Mouse (Mus musculus): Measurements from ENCODE around the gene Gm11756. TPM values are rescaled to one million over a fixed set of nuclear protein-coding genes. Genes with fewer than 3 reads are reported as not detected.
"Not testable (repeated sequence)": the region's sequence is repeated elsewhere in the genome, so short reads cannot be mapped to it uniquely, and the experiment has no call there.

Gene Gm11756
- not detected in 2 replicates for polyA plus RNA-seq (2015; fragmentation: Nextera tagmentation; extraction: Ambion mirVana)

DNA sequence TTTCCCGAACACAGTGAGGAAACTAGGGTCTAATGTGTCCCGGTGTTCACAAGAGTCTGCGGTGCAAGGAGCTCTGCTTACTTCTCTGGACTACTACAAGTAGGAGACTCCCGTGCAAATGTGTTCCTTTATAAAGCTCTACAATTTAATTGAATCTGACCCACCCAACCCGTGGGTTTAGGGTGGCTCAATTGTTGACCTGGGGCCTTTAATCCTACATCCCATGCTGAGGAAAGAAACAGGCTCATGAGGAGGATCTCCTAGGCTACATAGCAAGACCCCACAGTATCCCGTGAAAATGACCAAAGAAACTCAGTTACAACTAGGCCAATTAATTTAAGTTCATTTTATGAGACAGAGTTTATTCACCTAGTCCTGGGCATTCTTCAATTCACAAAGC lies at the start of gene Gm11756:
Gene Gm11756 (minus strand): TSS at position 101 of the 400 bp plus-strand sequence.
- H3K27ac ChIP-seq (ENCODE audit: low read length); H3K4me1 ChIP-seq (replicated peaks; ENCODE audit: control insufficient read depth, insufficient read depth, low read length); H3K4me3 ChIP-seq (replicated peaks; ENCODE audit: low read length); H3K27me3 ChIP-seq (replicated peaks; ENCODE audit: control insufficient read depth, insufficient read depth, low read length); H3K36me3 ChIP-seq (ENCODE audit: control insufficient read depth, insufficient read depth); H3K4me2 ChIP-seq (ENCODE audit: low read length); H3K9ac ChIP-seq (replicated peaks; ENCODE audit: low read depth, low read length); H3K9me3 ChIP-seq (ENCODE audit: control insufficient read depth, low read length); ATAC-seq: not testable (repeated sequence)
- 82% methylated on average over 6 of the region's 6 CpGs for WGBS

DNA sequence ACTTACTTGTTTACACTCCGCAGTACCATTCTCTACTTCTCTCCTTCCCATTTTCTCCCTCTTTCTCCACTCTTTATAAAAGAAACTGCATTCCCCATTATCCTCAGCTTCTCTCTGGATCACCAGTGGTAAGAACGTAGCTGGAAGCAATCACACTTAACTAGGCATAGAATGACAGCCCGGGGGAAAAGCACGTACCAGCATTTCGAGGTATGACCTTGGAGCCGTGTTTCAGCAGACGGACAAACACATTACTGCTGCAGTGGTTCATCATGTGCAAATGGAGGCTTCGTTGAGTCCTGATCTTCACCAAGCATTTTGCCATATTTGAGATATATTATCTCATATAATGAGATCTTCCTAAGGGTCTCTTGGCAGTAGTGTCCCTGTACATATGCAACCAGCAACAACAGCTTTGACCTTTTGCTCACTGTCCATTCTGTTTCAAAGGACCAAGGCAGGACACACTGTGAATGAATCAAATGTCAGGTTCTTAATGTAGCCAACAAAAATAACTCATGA lies 29.9 kb upstream of the Gm11756 start, which contains the start of gene 2310002L09Rik:
Gene 2310002L09Rik (minus strand): TSS at position 472 of the 522 bp plus-strand sequence.
- Histone ChIP-seq H3K9ac (replicated peaks; ENCODE audit: low read depth, low read length) (no peak within 1 kb of the TSS), H3K27ac (ENCODE audit: low read length) (no peak within 1 kb of the TSS), H3K36me3 (ENCODE audit: control insufficient read depth, insufficient read depth) (no peaks in the 10 kb centered on the region), H3K27me3 (replicated peaks; ENCODE audit: control insufficient read depth, insufficient read depth, low read length) (no peaks in the 10 kb centered on the region), H3K4me1 (replicated peaks; ENCODE audit: control insufficient read depth, insufficient read depth, low read length) (no peaks in the 10 kb centered on the region), H3K4me2 (ENCODE audit: low read length) (no peak within 1 kb of the TSS), H3K4me3 (replicated peaks; ENCODE audit: low read length) (no peak within 1 kb of the TSS), H3K9me3 (ENCODE audit: control insufficient read depth, low read length) (no peaks in the 10 kb centered on the region)
- ATAC-seq = no peak
- WGBS = 86% methylated on average over 8 of the region's 8 CpGs

DNA sequence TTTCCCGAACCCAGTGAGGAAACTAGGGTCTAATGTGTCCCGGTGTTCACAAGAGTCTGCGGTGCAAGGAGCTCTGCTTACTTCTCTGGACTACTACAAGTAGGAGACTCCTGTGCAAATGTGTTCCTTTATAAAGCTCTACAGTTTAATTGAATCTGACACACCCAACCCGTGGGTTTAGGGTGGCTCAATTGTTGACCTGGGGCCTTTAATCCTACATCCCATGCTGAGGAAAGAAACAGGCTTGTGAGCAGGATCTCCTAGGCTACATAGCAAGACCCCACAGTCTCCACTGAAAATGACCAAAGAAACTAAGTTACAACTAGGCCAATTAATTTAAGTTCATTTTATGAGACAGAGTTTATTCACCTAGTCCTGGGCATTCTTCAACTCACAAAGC lies 14.7 kb downstream of the Gm11756 start, which contains the start of gene Gm13871:
Gene Gm13871 (minus strand): TSS at position 101 of the 400 bp plus-strand sequence.
- not testable (repeated sequence) for H3K27ac ChIP-seq (ENCODE audit: low read length); H3K36me3 ChIP-seq (ENCODE audit: control insufficient read depth, insufficient read depth); H3K4me1 ChIP-seq (replicated peaks; ENCODE audit: control insufficient read depth, insufficient read depth, low read length); ATAC-seq; H3K4me3 ChIP-seq (replicated peaks; ENCODE audit: low read length); H3K9ac ChIP-seq (replicated peaks; ENCODE audit: low read depth, low read length); H3K4me2 ChIP-seq (ENCODE audit: low read length); H3K9me3 ChIP-seq (ENCODE audit: control insufficient read depth, low read length); H3K27me3 ChIP-seq (replicated peaks; ENCODE audit: control insufficient read depth, insufficient read depth, low read length)
- no CpG with 5 or more reads among the region's 4 CpGs for WGBS

DNA sequence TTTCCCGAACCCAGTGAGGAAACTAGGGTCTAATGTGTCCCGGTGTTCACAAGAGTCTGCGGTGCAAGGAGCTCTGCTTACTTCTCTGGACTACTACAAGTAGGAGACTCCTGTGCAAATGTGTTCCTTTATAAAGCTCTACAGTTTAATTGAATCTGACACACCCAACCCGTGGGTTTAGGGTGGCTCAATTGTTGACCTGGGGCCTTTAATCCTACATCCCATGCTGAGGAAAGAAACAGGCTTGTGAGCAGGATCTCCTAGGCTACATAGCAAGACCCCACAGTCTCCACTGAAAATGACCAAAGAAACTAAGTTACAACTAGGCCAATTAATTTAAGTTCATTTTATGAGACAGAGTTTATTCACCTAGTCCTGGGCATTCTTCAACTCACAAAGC lies 29.5 kb downstream of the Gm11756 start, which contains the start of gene Gm11757:
Gene Gm11757 (minus strand): TSS at position 101 of the 400 bp plus-strand sequence.
- not testable (repeated sequence) for ATAC-seq; H3K27me3 ChIP-seq (replicated peaks; ENCODE audit: control insufficient read depth, insufficient read depth, low read length); H3K36me3 ChIP-seq (ENCODE audit: control insufficient read depth, insufficient read depth); H3K4me2 ChIP-seq (ENCODE audit: low read length); H3K4me1 ChIP-seq (replicated peaks; ENCODE audit: control insufficient read depth, insufficient read depth, low read length); H3K27ac ChIP-seq (ENCODE audit: low read length); H3K4me3 ChIP-seq (replicated peaks; ENCODE audit: low read length); H3K9ac ChIP-seq (replicated peaks; ENCODE audit: low read depth, low read length); H3K9me3 ChIP-seq (ENCODE audit: control insufficient read depth, low read length)
- no CpG with 5 or more reads among the region's 4 CpGs for WGBS

DNA sequence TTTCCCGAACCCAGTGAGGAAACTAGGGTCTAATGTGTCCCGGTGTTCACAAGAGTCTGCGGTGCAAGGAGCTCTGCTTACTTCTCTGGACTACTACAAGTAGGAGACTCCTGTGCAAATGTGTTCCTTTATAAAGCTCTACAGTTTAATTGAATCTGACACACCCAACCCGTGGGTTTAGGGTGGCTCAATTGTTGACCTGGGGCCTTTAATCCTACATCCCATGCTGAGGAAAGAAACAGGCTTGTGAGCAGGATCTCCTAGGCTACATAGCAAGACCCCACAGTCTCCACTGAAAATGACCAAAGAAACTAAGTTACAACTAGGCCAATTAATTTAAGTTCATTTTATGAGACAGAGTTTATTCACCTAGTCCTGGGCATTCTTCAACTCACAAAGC lies 44.4 kb downstream of the Gm11756 start, which contains the start of gene Gm11758:
Gene Gm11758 (minus strand): TSS at position 101 of the 400 bp plus-strand sequence.
- H3K27me3 ChIP-seq (replicated peaks; ENCODE audit: control insufficient read depth, insufficient read depth, low read length); H3K4me3 ChIP-seq (replicated peaks; ENCODE audit: low read length); H3K9ac ChIP-seq (replicated peaks; ENCODE audit: low read depth, low read length); H3K36me3 ChIP-seq (ENCODE audit: control insufficient read depth, insufficient read depth); H3K9me3 ChIP-seq (ENCODE audit: control insufficient read depth, low read length); H3K4me1 ChIP-seq (replicated peaks; ENCODE audit: control insufficient read depth, insufficient read depth, low read length); H3K27ac ChIP-seq (ENCODE audit: low read length); ATAC-seq; H3K4me2 ChIP-seq (ENCODE audit: low read length): not testable (repeated sequence)
- no CpG with 5 or more reads among the region's 4 CpGs for WGBS

Other genes with a start within 250 kb of the Gm11756 start
- not detected in 2 replicates for gene Gm428, start 237.2 kb downstream of the Gm11756 start, polyA plus RNA-seq (2015; fragmentation: Nextera tagmentation; extraction: Ambion mirVana)
- 0.10 and 0.42 TPM in 2 replicates for gene Rasef, start 129.8 kb downstream of the Gm11756 start, polyA plus RNA-seq (2015; fragmentation: Nextera tagmentation; extraction: Ambion mirVana)
- gene Gm11758, start 44.5 kb downstream of the Gm11756 start, polyA plus RNA-seq (2015; fragmentation: Nextera tagmentation; extraction: Ambion mirVana) = not detected in 2 replicates
- not detected in 2 replicates for gene Gm11757, start 29.6 kb downstream of the Gm11756 start, polyA plus RNA-seq (2015; fragmentation: Nextera tagmentation; extraction: Ambion mirVana)
- gene Gm13871, start 14.8 kb downstream of the Gm11756 start, polyA plus RNA-seq (2015; fragmentation: Nextera tagmentation; extraction: Ambion mirVana) = not detected in 2 replicates
- not detected in 2 replicates for gene 2310002L09Rik, start 30.1 kb upstream of the Gm11756 start, polyA plus RNA-seq (2015; fragmentation: Nextera tagmentation; extraction: Ambion mirVana)
- gene Frmd3, start 92.7 kb upstream of the Gm11756 start, polyA plus RNA-seq (2015; fragmentation: Nextera tagmentation; extraction: Ambion mirVana) = 26.9 and 30.2 TPM in 2 replicates

Data from forebrain, embryonic 16.5 days (tissue).